Mouse (Mus musculus): ENCODE measurements at regions not wholly inside any gene's neighbourhood (a gene's known extent, or its start where the extent isn't known, plus 50 kb on each side); places are given as distances from the start of the nearest gene placed in this dataset.

GRCm38 (mm10) chr10:70336741-70337140 lies 91.8 kb downstream of the Slc16a9 start:
- DNase-seq (ENCODE audit: low spot score), result no peak

- no peak for DNase-seq (ENCODE audit: low spot score)
These were observed 80.9 kb upstream of the Fam13c start for GRCm38 (mm10) chr10:70359421-70359820.

GRCm38 (mm10) chr10:70359834-70360233 lies 80.4 kb upstream of the Fam13c start:
- no peak for DNase-seq (ENCODE audit: low spot score)

- no peak for DNase-seq (ENCODE audit: low spot score)
These were observed 77.2 kb upstream of the Fam13c start for GRCm38 (mm10) chr10:70363054-70363453.

GRCm38 (mm10) chr10:70364218-70364975 lies 75.9 kb upstream of the Fam13c start:
- DNase-seq (ENCODE audit: low spot score), result no peak

GRCm38 (mm10) chr10:70364976-70365345 lies 75.3 kb upstream of the Fam13c start:
- no peak for DNase-seq (ENCODE audit: low spot score)

GRCm38 (mm10) chr10:70365504-70365903 lies 74.8 kb upstream of the Fam13c start:
- DNase-seq (ENCODE audit: low spot score), result no peak

GRCm38 (mm10) chr10:70367866-70368265 lies 72.4 kb upstream of the Fam13c start:
- no peak for DNase-seq (ENCODE audit: low spot score)

- DNase-seq (ENCODE audit: low spot score), result peak; percentile 71
These were observed 71.6 kb upstream of the Fam13c start for GRCm38 (mm10) chr10:70368685-70369084.

- DNase-seq (ENCODE audit: low spot score), result no peak
These were observed 67.7 kb upstream of the Fam13c start for GRCm38 (mm10) chr10:70372411-70373136.

GRCm38 (mm10) chr10:70373207-70373606 lies 67.1 kb upstream of the Fam13c start:
- DNase-seq (ENCODE audit: low spot score), result no peak

GRCm38 (mm10) chr10:70373836-70374235 lies 66.4 kb upstream of the Fam13c start:
- no peak for DNase-seq (ENCODE audit: low spot score)

GRCm38 (mm10) chr10:70374726-70375125 lies 65.6 kb upstream of the Fam13c start:
- DNase-seq (ENCODE audit: low spot score), result no peak

GRCm38 (mm10) chr10:70380041-70380651 lies 60.1 kb upstream of the Fam13c start:
- no peak for DNase-seq (ENCODE audit: low spot score)

GRCm38 (mm10) chr10:70384689-70385088 lies 55.6 kb upstream of the Fam13c start:
- DNase-seq (ENCODE audit: low spot score), result no peak

GRCm38 (mm10) chr10:70387729-70388128 lies 52.6 kb upstream of the Fam13c start:
- DNase-seq (ENCODE audit: low spot score), result no peak

Data from heart, adult 8-10 months (tissue).